Mouse (Mus musculus) cerebellum, postnatal 25 days (tissue): Measurements from ENCODE around the gene Pomt1.
A peak's percentile ranks its signal among the peaks of the same experiment; 100 is the strongest.

ENCODE experiments used
- DNase-seq, 2 experiments: peaks; one replicate each; pipeline ENCODE4 v3.0.0; 2021; ENCODE audit warnings: mixed read lengths in 2 of 2

Gene Pomt1

DNA sequence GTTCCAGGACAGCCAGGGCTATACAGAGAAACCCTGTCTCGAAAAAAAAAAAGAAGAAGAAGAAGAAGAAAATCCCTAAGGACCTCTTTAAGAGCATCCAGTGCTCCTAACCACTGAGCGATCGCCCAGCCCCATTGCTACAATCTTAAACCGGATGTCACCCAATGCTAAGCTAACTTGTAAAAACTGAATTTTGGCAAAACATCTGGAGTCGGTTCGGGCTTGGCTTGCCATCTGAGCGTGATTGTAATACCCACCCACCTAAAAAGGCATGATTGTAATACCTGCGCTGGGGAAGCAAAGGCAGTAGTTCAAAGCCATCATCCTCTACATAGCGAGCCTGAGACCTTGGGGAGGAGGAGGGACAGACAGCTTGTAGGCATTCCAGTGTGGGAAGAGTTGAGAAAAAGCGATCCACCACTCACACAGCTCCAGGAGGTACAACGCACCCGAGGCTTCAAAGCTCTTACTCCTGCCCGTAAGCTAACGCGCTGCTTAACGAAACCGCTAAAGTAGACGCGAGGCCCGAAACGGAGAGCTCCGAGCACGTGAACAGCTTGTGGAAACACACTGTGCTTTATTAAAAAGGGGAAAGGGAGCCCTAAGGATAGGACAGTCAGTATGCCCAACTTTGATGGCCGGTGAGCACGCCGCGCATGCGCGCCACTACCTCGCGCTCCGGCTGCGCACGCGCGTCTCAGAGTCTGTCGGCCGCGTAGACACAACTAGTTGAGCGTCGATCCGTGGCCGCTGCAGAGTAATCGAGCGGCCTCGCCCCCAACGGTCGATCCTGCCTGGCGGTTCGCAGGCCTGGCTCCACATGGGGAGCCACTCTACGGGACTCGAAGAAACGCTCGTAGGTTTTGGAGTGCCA is at the start of gene Pomt1:
TSS of gene Pomt1 (plus strand) at position 705 of the 874 bp plus-strand sequence.
- DNase-seq = peak; percentile 93 to 95

DNA sequence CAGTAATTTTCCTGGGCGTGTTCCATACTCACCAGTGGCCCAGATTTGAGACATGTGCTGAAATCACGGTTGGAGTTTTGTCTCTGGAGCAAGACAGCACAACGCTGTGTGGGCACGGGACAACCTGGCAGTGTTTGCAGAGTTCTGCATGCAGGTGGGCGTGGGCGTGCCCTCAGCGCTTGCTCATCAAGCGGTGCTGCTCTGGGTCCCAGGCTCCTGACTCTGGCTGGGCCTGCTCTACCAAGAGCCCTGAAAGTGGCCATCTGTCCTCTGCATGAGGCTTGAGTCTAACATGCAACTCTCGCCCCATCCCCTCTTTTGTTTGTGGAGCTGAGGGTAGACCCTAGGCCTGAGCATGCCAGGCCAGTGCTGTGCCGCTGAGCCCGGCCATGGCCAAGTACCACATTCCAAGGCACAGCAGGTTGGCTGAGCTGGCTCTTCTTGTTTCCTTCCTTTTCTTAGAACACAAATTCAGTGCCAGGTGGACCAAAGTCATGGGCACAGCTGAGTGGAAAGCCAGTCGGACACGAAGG is 49.3 kb upstream of the Pomt1 start:
- DNase-seq = peak; percentile 81 to 82

DNA sequence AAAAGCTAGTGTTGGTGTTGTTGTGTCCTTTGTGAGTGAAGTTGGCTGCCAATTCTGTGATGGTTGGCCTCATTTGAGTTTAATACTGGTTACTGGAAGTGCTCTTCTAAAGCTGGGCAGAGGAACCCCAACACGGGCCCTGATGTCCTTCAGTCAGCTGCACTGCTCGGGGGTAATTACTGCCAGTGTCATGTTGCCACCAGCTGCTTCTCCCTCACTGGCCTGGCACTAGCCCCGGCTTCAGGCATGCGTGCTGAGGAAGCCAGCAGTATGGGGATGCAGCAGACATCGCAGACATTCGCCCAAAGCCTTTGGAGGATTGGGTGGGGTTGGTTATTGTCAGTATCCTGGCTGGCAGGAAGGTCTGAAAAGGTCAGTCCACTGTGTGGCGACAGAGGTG is 48.7 kb upstream of the Pomt1 start:
- DNase-seq = peak in 1 of 2 experiments; percentile 67

DNA sequence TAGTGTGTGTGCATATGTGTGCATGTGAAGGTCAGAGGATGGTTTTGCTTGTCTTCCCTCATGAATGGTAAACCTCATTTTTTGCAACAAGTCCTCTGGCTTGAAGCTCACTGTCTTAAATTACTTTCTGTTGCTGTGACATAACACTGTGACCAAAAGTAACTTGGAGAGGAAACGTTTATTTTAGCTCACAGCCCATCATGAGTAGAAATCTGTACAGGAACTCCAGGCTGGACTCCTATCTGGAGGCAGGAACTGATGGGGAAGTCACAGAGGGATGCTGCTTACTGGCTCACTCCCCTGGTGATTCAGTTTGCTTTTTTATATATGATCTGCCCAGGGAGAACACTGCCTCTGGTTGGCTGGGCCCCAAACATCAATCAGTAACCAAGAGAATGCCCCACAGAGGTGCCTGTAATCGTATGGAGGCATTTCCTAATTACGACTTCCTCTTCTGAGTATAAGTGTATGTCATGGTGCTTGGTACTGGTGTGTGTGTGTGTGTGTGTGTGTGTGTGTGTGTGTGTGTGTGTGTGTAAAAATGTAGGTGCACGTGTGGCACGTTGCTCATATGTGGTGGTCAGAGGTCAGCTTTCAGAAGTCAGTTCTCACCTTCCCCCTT is 47.2 kb upstream of the Pomt1 start:
- DNase-seq = no peak

DNA sequence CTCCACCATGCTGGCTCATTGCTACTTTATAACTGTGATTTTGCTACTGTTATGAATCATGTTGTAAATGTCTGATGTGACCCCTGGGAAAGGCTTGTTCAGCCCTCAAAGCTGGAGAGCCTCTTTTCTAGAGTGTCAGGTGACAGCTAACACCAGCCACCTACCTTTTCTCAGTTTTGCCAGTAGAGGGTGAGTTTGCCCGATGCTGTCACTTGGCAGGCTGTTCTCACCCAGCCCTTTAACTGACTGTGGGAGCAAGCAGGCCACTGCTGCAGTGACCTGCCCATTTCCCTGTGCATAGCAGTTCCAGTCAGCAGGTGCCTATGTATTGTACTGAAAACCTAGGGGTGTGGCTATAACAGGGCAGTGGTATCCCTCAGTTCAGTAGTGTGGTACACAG is 45.8 kb upstream of the Pomt1 start:
- peak; percentile 57 to 62 for DNase-seq

DNA sequence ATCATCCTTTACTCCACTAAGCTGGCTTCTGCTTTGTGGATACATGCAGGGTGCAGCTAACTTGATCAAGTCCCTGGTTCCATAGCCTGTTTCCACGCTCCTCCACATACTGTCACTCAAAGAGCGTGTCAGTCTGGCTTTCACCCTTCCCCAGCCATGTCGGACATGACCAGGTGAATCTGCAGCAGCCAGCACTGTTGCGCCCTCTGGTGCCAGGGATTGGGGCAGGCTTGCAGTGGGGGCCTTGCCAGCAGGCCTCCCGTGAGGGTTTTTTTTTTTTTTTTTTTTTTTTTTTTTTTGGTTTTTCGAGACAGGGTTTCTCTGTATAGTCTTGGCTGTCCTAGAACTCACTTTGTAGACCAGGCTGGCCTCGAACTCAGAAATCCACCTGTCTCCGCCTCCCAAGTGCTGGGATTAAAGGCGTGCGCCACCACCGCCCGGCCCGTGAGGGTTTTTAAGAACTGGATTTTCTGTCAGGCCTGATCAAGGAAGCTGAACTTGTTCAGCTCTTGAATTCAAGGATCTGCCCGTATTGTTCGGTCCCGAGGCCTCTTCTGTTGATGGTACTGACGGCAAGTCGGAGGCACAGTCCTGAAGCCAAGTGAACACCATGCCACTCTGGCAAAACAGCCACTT is 44.4 kb upstream of the Pomt1 start:
- DNase-seq = peak; percentile 74 to 86

DNA sequence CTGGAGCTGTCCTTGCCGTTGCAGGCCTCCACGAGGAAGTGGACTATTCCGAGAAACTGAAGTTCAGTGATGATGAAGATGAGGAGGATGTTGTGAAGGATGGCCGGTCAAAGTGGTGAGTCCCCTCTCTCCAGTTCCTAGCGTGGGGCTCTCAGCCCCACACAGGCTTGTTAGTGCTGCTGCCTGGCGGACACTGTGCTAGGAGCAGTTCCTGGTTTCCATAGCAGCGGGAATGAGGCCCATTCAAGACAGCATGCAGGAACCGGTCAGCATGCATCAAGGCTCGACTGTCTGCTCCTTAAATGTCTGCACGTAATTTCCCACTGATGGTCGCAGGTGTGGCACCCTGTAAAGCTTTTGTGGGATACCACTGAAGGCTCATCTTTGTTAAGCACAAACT is 37.4 kb upstream of the Pomt1 start:
- peak in 1 of 2 experiments; percentile 38 for DNase-seq

DNA sequence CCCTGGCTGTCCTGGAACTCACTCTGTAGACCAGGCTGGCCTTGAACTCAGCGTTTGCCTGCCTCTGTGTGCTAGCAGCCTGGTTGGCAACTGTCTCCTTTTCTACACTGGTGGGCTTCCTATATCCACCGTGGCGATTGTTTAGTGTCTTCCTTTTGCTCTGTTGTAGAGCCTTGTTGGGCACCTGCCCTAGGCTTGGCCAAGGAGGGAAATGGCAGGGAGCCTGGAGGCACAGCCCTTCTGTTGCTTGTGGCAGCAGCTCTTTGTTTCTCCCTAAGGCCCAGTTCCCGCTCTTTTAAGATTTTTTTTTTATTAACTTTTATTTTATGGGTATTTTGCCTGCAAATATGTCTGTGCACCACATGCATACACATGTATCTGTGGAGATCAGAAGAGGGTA is 36.4 kb upstream of the Pomt1 start:
- peak; percentile 72 to 82 for DNase-seq

DNA sequence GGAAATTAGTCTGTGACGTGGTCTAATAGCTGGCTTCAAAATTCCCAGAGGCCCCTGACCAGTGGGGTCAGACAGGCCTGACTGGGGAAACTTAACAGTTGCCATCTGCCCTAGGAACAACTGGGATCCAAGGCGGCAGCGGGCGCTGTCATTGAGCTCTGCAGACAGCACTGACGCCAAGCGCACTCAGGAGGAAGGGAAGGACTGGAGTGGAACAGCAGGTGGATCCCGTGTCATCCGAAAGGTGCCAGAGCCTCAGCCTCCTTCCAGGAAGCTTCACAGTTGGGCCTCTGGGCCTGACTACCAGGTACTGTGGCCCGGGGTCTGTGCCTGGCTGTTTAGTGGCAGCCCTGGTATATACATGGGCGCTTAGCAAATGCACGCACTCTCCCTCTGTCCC is 35.7 kb upstream of the Pomt1 start:
- peak; percentile 73 for DNase-seq

DNA sequence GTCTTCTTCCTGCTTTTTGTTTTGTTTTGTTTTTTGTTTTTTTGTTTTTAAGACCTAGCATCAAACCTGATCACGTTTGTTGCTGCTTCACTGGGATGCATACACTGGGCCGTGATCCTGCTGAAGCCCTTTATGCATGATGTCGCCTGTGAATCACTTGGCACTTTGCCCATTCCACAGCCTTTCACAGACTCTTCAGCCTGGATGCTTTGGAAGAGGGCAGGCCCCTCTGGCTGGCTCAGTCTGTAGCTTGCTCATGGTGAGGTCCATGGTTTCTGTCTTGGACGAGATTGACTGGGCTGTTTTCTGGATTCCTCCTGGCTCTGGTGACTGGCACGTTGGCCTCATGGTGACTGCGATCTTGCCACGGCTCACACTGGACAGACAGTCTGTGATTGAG is 34.9 kb upstream of the Pomt1 start:
- peak; percentile 72 to 78 for DNase-seq

DNA sequence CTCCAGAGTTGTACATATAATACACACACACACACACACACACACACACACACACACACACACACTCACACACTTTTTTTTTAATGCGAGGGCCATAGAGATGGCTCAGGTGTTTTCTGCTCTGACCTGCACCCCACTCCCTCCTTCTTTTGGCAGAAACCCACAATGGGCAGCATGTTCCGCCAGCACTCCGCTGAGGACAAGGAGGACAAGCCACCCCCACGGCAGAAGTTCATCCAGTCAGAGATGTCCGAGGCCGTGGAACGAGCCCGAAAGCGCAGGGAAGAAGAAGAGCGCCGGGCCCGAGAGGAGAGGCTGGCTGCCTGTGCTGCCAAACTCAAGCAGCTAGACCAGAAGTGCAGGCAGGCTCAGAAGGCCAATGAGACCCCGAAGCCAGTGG is 32.5 kb upstream of the Pomt1 start:
- peak; percentile 58 to 61 for DNase-seq

DNA sequence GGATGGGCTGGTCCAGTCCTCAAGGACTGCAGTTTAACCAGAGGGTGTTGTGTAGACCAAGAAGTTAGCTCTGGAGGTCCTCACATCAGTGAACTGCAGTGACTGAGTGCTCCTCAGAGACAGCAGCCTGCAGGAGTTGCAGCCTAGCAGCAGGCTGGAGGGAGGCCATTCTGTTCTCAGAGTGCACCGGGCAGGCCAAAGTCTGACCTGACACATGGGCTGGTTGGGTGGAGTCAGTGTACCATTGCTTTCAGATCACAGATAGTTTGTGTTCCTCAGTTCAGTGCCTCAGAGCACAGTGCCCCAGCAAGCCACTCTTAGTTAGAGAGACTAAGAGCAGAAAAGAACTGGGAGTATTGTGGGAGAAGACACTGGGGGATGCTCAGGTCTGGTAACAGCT is 28.7 kb upstream of the Pomt1 start:
- DNase-seq = no peak

DNA sequence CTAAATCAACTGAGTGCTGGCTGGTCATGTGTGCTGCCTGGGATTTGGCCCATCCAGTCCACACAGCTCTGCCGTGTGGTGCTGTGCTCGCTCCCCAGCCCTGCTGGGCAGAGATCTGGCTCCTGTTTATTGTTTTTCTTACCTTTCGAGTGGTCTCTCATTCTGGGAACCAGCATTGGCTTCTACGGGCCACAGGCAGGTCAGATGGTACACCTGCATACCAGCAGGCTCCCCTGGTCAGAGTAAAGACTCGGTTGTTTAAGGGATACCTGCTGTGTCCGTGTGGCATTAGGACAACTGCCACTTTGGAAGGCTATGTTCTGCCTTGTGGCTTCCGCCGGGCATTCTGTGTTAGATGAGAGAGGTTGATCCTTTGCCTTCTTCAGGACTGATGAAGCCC is 24.7 kb upstream of the Pomt1 start:
- DNase-seq = peak; percentile 68 to 76

DNA sequence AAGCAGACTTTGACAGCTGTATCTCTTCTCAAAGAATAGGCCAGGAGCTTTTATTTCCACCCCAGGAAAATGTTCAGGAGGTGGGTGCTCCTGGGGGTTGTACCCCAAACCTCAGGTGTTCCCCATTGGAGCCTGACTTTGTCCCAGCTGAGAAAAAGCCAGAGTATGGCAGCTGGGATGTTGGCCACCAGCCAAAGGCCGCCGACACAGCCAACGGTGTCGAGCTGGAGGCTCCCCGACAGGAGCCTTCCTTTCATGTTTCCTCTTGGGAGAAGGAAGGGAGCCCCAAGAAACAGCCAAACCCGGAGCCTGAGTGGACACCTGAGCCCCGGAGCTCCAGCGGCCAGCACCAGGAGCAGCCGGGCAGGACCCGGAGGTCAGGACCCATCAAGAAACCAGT is 23.4 kb upstream of the Pomt1 start:
- DNase-seq = peak in 1 of 2 experiments; percentile 57

DNA sequence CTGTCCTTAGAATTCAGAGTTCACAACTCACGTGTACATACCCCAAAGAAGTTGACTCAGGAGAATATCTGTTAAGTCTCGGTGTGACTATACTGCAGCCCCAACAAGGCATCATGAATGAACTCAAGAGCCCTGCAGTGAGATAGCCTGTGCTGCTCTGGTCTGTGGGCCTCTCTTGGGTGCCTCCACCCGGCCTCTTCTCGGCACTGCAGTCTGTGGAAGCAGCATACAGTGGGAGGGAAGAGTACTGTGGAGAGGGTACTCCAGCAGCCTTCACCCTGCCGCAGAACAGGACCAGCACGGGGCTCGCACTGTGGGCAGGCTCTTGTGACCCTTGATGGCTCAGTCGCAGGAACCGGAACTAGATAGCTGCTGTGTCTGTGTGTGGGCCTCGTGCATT is 20.8 kb upstream of the Pomt1 start:
- no peak for DNase-seq

DNA sequence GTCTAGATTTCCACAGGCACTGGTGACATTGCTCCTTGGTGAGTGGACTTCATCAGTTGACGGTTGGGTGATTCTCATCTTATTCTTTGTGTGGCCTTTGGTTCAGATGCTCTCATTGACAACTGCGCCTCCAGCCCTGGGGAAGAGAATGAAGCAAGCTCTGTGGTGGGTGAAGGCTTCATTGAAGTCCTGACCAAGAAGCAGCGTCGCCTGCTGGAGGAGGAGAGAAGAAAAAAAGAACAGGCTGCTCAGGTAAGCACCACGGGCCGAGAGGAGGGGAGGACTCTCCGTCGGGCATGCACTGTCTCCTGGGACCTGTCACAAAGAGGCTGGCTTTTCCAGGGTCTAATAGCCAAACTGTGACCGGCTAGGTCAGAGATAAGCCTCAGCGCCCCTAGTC is 19.9 kb upstream of the Pomt1 start:
- DNase-seq = no peak

DNA sequence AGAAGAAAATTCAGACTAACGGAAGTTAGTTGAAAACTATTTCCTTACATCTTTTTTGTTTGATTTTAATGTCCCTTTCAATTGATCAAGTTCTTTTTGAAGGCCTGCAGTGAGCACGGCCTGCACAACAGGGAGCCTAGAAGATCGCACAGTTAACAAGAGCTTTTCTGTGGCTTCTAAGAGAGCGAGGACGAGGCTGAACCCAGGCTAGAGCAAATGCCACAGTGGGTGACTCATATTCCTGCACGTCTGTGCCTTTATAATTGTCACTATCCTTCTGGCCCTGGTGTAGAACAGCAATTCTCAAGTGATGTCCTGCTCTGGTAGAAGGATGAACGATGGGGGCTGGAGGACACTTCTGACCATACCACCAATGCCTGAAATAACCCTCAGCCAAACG is 18.7 kb upstream of the Pomt1 start:
- no peak for DNase-seq

DNA sequence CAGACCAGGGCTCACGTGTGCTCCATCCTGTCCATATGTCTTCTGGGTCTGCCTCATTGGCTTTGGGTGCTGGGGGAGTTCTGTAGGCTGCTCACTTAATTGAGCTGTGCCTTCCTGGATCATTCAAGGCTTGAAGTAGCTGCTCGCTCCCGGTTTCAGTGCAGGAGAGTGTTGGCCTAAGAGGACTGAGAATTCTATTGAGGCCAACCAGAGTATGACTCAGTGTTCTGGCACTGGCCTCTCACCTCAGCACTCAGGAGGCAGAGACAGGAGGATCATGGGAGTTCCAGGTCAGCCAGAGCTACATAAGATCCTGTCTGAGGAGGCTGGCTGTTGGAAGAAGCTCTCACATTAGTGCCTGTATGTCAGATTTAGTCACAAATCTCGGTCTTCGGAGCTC is 18.3 kb upstream of the Pomt1 start:
- peak; percentile 43 to 64 for DNase-seq

DNA sequence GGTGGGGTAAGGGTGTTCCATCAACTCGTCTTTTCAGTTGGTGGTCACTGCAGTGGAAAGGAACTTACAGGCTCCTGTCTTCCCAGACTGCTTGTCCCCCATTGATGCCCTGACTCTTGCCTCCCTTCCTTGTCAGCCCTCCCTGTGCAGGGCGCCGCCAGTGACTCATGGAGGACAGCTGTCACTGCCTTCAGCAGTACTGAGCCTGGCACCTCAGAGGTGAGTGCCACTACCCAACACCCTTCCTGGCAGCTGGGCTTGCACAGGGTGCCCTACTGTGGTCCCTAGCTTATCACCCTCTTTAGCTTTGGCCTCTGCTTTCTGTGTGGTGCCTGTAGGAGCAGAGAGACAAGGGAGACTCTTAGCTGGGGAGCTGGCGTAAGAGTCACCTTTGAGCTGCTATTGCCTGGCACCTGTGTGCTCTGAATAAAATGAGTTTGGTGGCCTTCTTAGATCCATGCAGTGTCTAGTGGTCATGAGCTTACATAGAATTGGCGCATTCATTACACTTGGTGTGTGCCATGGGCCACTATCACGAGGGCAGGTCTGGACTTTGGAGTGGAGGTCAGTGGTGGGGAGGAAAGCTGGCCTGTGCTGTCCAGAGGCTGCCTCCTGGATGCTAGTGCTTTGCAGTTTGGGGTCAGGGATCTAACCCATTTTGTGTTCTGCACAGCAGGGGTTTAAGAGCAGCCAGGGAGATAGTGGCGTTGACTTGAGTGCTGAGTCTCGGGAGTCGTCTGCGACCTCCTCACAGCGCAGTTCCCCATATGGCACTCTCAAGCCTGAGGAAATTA is 17.7 kb upstream of the Pomt1 start:
- DNase-seq = peak; percentile 49 to 64

DNA sequence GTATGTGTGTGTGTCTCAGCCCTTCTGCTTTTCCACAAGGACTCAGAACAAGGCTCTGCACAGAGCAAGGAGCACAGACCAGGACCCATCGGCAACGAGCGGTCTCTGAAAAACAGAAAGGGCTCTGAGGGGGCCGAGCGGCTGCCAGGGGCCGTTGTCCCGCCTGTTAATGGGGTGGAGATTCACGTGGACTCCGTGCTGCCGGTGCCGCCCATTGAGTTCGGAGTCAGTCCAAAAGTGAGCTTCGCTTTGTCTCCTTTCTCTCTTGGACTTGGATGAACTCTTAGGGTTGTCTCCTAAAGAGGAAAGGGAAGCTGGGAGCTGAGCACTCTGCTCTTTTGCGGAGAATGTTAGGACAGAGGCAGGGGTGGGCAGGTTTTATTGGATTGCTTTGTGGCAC is 16.9 kb upstream of the Pomt1 start:
- no peak for DNase-seq

DNA sequence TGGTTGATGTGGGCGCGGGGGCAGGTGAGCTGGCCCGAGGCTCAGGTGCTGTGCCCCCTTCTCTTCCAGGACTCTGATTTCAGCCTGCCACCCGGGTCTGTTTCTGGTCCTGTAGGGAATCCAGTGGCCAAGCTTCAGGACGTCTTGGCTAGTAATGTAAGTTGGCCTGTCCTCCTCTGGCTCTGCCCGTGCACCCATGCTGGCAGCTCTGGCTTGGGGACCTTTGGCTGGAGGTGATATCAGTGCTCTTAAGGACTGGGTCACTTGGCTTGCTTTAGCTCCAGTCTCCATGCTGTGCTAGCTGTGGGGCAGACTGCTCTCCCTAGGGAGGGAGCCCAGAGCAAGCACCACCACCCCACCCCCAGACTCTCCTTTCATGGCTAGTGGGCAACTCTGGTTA is 16.4 kb upstream of the Pomt1 start:
- no peak for DNase-seq

DNA sequence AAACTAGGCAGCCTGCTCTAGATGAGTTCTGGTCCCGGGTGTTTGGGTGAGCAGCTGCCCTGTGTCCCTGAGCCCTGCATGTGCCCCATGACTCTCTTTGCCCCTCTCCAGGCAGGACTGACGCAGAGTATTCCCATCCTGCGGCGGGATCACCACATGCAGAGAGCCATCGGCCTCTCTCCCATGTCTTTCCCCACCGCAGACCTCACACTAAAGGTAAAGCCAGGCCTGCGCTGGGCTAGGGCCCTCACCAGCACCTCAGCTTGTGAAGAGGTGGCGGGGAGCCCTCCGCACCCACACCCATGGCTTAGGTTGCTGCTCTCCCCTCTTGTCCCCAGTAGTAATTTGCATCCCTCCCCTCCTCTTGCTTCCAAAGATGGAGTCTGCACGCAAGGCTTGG is 15.4 kb upstream of the Pomt1 start:
- DNase-seq = no peak

DNA sequence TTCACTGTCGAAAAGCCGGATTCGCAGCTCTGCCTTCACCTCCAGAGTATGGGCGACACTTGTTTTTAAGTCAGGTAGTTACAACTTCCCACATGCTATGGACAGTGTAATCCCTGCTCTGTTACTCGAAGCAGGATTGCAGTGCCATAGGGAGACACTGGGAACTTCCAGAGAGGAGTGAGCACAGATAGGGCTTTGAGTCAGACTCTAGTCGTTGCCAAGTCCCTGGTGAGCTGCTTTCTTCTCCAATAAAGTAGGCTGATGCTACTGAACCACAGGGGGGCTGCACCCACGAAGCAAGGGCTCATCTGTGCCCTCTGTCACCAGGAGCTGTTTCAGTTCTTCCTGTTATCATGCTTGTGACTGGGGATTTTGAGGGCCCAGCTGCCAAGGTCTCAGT is 14.8 kb upstream of the Pomt1 start:
- DNase-seq = no peak
